Mouse (Mus musculus): Measurements from ENCODE around the gene Ulk4.
A peak's percentile ranks its signal among the peaks of the same experiment; 100 is the strongest.

Gene Ulk4

DNA sequence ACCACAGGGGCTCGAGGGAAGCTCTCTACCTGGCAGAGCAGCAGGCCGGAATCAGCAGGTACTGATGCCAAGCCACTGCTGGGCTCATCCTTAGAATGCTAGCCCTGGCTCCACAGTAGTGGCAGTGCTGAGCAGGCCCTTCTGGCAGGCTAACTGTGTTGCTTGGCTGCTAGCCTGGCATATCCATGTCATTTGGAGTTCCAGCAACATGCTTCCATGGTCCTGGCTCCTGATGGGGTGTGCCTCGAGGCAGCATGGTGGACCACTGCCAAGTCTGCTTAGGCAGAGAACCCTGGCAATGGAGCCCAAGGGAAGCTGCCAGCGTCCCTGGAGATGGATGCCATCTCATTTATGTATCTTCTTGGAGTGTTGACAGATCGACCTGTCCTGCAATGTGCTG lies 169.4 kb downstream of the Ulk4 start:
- no peak for DNase-seq (ENCODE audit: low spot score)

DNA sequence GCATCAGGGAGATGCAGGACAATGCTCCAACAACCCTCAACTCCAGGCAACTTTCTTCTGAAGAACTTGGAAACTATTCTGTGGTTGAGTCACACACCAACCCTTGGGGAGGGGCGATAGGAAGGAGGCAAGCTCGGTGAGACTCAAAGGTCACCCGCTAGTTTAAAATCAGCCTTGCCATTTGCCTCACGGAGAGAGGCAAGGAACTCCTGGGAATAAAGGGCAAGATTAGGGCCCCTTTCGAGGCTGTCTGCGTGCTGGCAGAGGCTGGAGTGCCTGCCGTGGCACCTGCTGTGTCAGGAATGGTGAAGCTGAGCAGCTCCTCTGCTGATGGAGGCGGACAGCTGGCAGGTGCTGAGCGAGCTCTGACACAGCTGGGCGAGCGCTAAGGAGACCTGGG lies 169.9 kb downstream of the Ulk4 start:
- no peak for DNase-seq (ENCODE audit: low spot score)

DNA sequence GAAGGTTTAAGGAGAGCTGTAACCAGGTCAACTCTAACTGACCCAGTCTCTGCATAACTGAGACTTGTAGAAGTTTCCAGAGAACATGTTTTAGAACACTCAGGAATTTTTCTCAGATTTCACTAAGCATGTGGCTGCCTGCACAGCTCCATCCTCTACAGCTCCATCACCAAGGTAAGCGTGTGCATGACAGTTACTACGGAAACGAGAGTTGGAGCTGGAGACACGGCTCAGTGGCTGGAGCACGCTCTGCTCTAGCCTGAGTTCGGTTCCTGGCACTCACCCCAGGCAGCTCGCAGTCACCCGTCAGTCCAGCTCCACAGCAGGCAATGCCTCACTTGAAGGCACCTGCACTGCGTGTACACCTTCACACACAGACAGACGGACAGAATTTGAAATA lies 175.5 kb downstream of the Ulk4 start:
- DNase-seq (ENCODE audit: low spot score), result no peak

DNA sequence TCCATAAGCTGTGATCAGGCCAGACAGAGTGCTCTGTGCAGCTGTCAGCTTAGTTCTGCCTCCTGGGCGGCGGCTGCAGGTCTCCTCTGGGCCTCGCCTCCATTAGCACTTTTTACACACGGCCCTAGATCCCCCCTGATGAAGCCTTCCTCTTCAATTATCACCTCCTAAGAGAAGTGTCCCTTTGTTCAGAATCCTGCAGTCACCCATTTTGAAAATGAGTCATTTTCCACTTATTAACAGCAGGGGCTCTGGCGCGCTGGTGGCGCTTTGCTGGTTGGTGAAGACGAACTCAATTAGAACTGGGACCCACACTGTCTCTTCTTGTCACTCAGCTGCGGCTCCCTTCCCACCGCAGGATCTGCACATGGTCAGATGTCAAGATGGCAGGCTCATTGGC lies 177.5 kb downstream of the Ulk4 start:
- no peak for DNase-seq (ENCODE audit: low spot score)

DNA sequence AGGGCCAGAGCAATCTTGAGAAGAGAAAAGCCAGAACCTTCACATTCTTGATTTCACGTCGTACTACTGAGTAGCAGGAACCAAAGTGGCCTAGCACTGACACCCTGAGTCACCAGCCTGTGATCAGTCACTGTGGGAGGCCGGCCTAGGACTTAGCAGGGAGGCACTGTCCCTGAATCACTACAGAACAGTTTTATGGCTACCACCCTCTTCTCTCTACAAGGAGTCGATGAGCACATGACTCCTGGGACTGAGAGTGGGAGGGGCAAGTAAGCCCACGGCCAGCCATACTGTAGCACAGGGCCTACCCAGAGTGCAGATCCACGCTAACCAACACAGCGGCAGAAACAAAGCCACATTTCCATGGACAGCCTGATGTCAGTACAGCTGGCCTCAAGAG lies 183.2 kb downstream of the Ulk4 start:
- no peak for DNase-seq (ENCODE audit: low spot score)

DNA sequence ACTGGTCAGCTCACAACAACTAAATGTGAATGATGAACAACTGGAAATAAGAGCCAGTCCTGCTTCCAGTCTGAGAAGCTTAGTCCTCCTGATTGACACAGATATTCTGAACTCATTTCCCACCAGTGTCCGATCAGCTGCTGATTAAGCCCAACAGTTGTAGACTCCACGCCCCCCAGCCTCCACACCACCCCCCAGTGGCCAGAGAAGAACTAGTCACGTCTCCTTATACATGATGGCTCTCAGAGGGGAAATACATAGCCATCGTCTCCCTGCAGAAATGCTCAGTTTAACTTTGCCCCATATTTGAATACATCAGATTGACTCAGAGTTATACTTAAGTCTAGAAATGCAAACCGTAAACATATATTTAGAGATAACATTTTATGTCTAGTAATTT lies 184.4 kb downstream of the Ulk4 start:
- DNase-seq (ENCODE audit: low spot score), result no peak

DNA sequence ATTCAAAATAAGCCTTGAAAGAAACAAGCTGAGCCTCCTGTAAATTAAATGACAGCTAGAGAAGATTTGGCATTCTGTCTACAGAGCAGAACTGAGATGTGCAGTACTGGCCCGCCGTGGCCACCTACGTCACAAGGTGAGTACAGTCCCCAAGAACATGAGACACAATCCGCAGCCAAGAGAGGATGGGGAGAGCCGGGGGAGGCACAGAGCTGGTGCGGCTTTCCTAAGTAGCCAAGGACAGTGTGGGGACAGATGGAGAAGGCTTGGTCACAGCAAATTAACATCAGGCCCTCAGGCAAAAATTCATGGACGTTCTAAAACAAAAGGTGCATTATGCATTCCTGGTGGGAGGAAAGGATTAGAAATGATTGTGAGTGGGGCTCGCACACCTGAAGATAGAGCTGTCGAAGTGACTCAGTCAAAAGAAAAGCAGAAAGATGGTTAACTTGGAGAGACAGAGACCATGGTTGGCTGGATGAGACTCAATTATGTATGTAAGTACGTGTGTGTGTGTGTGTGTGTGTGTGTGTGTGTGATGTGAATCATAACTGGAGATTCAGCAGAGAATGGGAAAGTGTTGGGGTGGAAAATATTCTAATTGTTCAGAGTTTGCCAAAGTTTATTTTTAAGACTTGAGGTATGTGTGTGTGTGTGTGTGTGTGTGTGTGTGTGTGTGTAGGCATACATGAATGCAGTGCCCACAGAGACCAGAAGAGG lies 185.8 kb downstream of the Ulk4 start:
- no peak for DNase-seq (ENCODE audit: low spot score)

DNA sequence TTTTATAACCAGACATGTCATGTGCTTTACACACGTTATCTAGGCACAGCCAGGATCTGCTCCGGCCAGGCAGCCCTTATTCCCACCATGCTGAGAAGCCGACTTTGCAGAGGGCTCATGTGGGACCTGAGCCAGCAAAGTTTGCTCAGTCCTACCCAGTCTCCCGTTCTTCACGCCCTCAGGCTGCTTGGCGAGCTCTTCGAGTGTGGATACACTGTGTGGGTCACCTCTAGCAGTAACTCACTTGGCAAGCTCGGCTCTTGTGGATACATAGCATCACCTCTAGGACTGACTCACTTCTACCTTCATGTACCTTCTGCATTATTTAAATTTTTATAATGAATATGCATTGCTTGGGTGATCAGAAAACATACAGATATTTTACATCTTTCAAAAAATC lies 189.3 kb downstream of the Ulk4 start:
- no peak for DNase-seq (ENCODE audit: low spot score)

DNA sequence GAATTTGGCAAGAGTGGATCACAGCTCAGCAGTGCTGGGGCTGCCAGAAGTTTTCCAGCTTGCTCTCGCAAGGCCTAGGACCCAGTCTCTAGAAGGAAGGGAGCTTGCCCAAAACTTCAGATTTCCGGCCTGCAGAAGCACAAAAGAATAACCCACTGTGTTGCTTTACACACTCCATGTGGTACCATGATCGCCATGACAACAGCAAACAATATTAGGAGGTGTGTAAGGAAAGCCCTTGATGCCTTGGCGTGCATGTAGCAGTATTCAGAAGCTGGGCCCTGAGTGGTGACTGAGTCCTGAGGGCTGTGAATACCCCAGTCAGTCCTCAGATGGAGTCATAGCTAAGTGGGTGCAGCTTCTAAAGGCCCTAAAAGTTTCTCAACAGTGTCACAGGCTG lies 192.8 kb downstream of the Ulk4 start:
- DNase-seq (ENCODE audit: low spot score), result no peak

DNA sequence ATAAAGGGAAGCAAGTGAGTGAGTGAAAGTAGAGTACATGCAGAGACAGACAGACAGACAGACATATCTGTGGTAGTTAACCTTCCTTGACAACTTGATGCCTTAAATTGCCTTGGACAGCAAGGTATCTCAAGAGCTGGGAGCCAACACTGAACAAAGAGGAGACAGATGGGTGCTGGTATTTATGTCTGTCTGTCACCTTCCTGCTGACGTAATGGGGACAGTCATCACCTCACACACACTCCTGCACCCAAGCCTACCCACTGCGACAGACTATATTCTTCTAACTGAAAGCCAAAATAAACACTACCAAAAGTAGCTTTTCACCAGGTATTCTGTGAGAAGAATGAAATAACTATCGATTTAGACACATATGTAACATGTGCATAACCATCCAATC lies 196.2 kb downstream of the Ulk4 start:
- no peak for DNase-seq (ENCODE audit: low spot score)

DNA sequence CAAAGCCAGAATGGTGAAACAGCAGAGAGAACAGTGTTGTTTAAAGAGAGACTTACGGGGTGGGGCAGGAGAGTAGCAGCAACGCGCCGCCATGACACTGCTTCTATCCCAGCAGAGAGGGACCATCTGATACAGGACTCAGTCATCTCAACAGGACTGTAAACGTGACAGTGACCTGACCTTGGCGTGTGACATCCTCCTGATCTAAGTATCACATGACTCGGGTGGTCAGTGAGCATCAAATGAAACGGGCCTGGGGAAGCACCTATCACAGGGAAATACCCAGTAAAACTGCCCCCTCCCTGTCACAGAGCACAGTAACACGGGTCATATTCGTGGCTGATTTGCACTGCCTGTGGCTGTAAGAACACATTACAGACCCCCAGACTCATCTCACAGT lies 196.6 kb downstream of the Ulk4 start:
- no peak for DNase-seq (ENCODE audit: low spot score)

DNA sequence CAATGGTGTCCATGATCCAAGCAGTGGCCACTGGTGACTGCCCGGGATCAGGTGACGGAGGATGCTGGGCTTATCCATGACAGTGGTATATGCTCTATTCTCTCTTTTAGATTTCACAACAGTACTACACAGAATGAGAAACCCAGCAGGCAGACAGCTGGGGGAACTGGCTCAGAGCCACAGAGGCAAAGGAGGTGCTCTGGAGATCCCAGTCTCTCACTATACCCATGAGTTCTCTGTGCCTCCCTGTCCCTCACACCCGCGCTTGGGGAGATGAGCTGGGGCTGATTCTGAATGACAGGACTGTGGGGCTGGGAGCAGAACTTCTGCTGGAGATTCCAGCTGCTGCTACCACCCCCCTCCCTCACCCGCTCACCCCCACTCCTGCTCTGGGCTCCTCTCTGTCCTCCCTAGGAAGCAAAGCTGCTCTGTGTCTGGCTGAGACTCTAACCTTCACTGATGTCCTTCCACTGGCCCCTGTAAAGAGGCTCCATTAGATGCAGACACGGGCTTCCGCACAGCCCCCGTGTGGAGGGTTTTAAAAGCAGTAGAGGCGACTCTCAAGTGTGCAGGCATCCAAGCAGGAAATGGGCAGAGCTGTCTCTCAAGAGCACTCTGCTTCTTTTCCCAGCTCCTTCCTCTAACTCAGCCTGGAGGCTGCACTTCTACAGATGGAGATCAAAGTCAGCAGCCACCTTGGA lies 197.5 kb downstream of the Ulk4 start:
- DNase-seq (ENCODE audit: low spot score), result peak; percentile 67

DNA sequence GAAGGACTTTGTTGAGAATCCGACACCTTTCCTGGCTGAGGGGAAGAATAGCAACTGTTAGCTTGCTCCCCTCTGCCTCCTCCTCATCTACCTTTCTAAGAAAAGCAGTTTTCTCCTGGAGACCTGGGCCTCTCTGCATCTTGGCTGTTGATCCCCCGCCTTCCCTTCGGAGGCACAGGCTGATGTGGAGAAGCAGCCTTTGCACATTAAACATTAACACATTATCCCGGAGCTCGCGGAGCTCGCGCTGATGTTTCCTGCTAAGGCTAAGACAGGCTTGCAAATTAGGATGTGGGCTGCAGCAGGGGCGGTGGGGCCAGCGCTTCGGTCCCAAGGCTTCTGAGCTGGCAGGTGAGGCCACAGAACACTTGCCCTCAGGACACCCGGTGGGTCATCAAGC lies 200.7 kb downstream of the Ulk4 start:
- no peak for DNase-seq (ENCODE audit: low spot score)

DNA sequence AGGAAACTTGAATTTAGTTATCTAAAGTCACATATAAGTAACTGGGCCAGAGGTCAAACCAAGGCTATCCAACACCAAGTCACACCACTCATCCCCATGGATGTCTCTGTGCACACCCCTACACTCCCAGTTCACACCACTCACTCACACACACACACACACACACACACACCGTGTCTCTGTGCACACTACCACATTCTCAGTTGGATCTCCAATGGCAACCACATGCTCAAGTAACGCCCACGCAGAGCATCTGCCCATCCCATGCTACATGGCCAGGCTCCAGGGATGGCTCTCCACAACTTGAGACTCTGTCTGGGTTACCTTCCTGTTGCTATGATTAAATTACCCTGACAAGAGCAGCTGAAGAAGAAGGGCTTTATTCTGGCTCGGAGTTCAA lies 201.8 kb downstream of the Ulk4 start:
- DNase-seq (ENCODE audit: low spot score), result no peak

DNA sequence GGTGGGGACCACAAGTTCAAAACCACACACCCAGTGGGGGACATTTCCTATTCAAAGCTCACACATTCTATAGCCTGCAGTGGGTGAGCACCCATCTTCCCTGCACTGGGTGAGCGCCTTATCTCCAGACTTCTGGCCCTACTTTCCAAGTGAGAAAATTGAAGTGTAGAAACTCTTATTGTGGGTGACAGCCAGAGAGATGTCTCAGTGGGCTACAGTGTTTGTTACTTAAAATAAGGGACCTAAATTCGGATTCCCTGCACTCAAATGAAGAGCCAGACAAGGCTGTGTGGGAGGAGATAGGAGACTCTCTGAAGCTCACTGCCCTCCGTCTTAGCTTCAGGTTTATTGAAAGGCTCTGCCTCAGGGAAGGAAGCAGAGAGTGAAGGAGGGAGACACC lies 202.3 kb downstream of the Ulk4 start:
- DNase-seq (ENCODE audit: low spot score), result no peak

DNA sequence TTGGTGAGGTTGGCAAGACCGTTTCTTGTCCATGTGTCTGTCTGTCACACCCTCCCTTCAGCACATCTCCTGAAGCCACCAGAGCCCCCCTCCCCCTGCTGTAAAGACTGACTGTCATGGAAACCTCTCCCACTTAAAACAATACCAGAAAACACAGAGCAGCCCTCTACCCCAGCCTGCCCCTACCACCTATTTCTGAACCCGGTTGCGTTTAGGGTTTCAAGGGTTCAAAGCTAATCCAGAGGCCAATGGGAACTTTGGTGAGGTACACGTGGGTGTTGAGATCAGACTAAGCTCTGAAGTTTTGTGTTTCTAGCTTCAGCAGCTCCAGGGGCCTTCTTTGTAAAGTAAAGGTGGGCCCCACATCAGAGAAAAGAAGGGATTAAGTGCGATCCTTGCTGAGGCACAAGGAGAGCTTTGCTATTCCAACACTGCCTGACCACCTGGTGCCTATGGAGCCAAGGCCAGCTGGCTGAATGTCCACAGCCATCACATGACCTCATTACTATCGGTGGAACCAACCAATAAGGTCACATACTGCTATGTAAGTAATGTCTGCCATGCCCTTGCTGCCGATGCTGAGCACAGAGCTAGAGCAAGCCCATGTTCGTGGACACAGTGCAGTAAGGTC lies 204.8 kb downstream of the Ulk4 start:
- no peak for DNase-seq (ENCODE audit: low spot score)

DNA sequence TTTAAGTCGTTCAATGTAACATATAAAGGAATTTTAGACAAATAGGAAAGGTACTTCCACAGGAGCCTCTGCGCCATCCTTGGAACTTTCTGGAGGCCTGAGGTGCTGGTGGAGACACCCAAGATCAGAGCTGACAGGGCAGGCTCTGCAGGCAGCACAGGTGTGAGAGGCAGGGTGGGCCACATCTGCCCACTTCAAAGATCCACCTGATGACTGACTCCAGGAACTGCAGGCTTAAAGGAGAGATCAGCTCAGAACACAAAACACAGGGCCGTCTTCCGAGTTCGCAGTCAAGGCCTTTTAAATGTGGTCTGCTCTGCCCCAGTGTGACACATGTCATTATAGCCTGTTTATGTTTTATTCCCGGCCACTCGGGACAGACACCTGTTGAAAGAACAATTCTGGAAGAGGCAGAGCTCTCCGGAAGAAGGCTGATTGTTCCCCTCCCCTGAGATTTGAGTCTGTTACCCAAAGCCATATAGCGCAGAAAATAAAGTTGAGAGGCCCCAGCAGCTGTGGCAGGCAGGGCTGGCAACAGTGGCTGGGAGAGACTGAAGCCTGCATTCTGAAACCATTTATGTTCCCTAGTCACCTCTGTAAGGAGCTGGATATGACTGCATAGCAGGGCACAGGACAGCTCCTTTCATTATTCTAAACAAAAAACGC lies 205.4 kb downstream of the Ulk4 start:
- no peak for DNase-seq (ENCODE audit: low spot score)

DNA sequence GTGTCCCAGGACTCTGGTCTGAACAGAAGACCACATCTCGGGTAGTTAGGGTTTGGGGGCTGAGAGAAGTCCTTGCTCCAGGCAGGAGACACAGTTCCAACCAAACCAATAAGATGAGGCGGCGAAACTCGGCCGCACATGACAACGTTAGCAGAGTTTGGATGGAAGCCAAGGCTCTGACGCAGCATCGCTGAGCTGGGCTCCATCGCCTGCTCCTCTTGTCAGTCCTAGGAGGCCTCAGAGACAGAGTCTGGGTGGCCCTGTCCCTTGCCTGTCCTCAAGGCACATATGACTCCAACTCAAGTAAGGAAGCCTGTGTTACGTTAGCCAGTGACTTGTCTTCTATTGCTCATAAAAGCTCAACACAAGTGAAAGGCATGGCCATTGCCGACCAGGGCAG lies 205.9 kb downstream of the Ulk4 start:
- no peak for DNase-seq (ENCODE audit: low spot score)

DNA sequence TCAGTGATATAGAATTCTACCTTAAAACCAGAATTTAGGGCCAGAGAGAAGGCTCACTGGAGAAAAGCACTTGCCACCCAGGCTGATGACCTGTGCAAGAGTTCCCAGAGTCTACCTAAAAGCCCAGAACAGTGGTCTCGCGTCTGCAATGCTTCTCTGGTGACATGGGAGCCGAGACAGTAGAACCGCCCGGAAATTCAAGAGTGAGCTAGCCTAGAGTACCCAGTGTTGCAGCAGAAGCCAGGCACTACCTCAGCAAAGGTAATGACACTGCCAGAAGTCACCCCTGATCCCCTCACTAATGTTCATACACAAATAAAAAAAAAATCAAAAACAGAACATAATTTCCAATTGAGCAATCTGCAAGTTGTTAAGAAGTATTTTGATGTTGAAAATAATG lies 208.9 kb downstream of the Ulk4 start:
- DNase-seq (ENCODE audit: low spot score), result no peak

DNA sequence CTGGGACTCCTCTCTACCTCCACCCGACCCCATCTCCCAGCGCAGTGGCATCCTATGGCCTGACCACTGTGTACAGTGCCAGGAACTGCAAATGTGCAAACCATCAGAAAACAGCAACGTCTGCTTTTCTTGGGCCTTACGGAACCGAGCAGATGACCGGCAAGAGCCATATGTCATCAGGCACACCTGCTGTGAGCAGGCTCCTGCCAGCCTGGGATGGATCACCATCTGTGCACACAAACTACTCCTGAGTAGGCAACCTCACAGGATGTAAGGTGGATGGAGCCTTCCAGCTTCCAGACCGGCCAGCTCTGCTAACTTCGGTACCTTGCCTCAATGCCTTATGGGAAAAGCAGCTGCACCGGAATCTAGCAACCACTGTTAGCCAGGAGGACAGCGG lies 210.0 kb downstream of the Ulk4 start:
- DNase-seq (ENCODE audit: low spot score), result no peak

DNA sequence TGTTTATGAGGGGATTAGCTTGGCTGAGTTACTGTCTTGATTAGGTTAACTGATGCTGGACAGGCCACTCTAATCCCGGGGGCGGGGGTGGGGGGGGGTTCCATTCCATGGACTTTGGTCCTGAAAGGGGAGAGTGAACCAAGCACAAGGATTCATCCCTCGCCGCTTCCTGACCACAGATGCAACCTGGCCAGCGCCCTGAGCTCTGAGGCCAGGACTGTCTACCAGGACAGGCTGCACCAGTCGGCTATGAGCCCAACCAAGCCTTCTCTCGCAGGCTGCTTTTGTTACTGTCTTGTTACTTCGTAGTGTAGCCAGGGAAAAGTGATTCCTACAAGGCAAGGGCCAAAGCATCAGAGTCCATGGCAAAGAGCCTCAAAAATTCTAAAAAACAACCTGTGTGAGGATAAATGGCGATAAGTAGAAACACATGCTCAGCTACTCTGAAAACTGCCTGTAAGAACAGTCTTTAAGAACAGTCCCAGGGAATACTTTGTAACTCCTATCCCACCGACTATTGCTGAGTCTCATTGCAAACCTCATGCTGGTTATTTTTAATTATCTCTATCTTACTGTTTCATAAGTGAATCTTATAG lies 211.5 kb downstream of the Ulk4 start:
- DNase-seq (ENCODE audit: low spot score), result no peak

DNA sequence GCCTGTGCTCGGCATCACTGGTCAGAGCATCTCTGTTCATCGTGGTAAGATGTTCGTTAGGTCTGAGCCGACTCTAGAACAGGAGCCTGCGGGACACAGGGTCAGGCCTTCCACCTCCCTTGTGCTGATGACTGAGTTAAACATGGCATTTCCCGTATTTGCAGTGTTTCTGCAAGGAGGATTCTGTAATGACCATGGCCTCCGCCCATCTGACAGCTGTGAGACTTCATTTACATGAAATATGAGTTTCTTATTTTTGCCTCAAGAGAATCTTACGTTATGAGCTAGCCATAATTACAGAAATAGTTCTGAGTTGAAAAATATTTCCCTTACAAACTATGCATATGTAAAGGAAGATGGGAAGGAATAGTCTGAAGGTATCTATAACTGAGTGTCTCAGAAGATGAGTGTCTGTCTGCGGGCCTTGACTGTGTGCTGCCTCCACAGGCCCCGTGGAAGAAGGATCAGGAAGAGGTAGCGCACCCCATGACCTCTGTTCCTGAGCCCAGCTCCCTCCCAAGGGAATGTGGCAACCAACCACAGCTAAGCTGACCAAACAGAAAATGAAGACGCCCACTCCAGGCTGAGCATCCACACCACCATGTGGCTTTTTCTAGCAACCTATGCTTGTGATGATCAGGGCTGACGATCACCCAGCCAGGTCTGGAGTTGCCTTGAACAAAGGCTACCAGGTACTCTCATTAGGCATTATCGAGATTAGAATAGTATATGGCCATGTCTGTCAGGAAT lies 212.2 kb downstream of the Ulk4 start:
- no peak for DNase-seq (ENCODE audit: low spot score)
